Comparison of ENCODE assay signal across 9 mouse cellular contexts in the genomic region with DNA sequence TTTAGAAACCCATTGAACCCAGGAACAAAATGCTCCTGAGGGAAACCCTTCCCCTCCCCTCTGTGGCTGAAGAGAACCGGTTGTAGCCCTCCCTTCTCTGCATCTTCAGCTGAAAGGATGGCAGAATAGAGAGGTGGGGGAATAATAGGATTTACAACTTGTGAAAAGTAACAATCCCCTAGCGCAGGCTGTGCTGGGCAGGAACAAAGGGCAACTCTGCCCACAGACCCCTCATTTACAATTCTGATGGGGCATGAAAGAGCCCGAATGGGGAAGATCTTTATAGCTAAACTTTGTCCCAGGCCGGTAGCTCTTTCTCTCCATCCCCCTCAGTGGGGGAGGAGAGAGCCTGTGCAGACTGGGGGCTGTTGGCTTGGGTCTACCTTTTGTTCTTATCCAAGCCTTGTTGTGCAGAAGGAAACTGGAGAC. TPM values are rescaled to one million over a fixed set of nuclear protein-coding genes. Genes with fewer than 3 reads are reported as not detected.
DNase-seq lines count a peak whose midpoint lies in the region; ATAC-seq lines count a peak whose summit lies in the region.
"Had no signal": no experiment of that assay in that cellular context is flagged by ENCODE, and none has a peak within 500 bp of the region (broad histone marks: within the 10 kb centered on the region; RNA-seq: fewer than 3 reads in every experiment).

No protein-coding gene starts in this region.

- DNase-seq in heart, embryonic 10.5 days (ENCODE audit: low spot score), result no peak
- DNase-seq in heart, adult 9 months (ENCODE audit: low spot score in 2 of 2), result no peak
- DNase-seq in embryonic facial prominence, embryonic 10.5 days (ENCODE audit: low spot score), result no peak
- DNase-seq in hindbrain, embryonic 14.5 days (ENCODE audit: low spot score), result peak; percentile 49
- no peak for DNase-seq in frontal cortex, postnatal 14 days (ENCODE audit: low spot score in 2 of 2)
- DNase-seq: heart, postnatal 14 days had no signal

- peaks cover 40% of the 10 kb centered on the region for H3K27me3 ChIP-seq in heart, embryonic 10.5 days (ENCODE audit: insufficient read depth, poor library complexity, severe bottlenecking)
- peaks cover 40% of the 10 kb centered on the region for H3K27me3 ChIP-seq in embryonic facial prominence, embryonic 10.5 days (replicated peaks; ENCODE audit: low read depth, poor library complexity, severe bottlenecking)
- no peaks in the 10 kb centered on the region for H3K27me3 ChIP-seq in hindbrain, embryonic 14.5 days (ENCODE audit: control insufficient read depth, insufficient read depth, low read length)
- no peaks in the 10 kb centered on the region for H3K27me3 ChIP-seq in midbrain, embryonic 15.5 days (replicated peaks)
- peaks cover 59% of the 10 kb centered on the region for H3K27me3 ChIP-seq in heart, embryonic 12.5 days (replicated peaks)

- H3K4me2 ChIP-seq in hindbrain, embryonic 14.5 days (replicated peaks), result peak overlapping the region; percentile 73
- peak overlapping the region; percentile 72 for H3K4me2 ChIP-seq in midbrain, embryonic 15.5 days
- H3K4me2 ChIP-seq in heart, embryonic 12.5 days, result no peak overlapping the region

- 11% methylated on average over 4 of the region's 4 CpGs for WGBS in heart, embryonic 10.5 days
- WGBS in embryonic facial prominence, embryonic 10.5 days, result 16% methylated on average over 4 of the region's 4 CpGs
- WGBS in hindbrain, embryonic 14.5 days, result 6% methylated on average over 4 of the region's 4 CpGs
- 2% methylated on average over 4 of the region's 4 CpGs for WGBS in midbrain, embryonic 15.5 days
- WGBS in heart, embryonic 12.5 days, result 31% methylated on average over 4 of the region's 4 CpGs

- peak overlapping the region; percentile 35; the same call in 1 of the 2 replicates for H3K4me3 ChIP-seq in heart, embryonic 10.5 days
- peak overlapping the region; percentile 84 for H3K4me3 ChIP-seq in embryonic facial prominence, embryonic 10.5 days
- H3K4me3 ChIP-seq in hindbrain, embryonic 14.5 days (replicated peaks; ENCODE audit: low read length), result peak overlapping the region; percentile 89
- peak overlapping the region; percentile 88 for H3K4me3 ChIP-seq in midbrain, embryonic 15.5 days
- no peak overlapping the region for H3K4me3 ChIP-seq in heart, embryonic 12.5 days

- H3K4me1 ChIP-seq in heart, embryonic 10.5 days, result peaks cover 32% of the 10 kb centered on the region
- peaks cover 75% of the 10 kb centered on the region for H3K4me1 ChIP-seq in embryonic facial prominence, embryonic 10.5 days
- H3K4me1 ChIP-seq in hindbrain, embryonic 14.5 days (replicated peaks; ENCODE audit: control insufficient read depth, insufficient read depth, low read length), result peaks cover 45% of the 10 kb centered on the region
- peaks cover 51% of the 10 kb centered on the region for H3K4me1 ChIP-seq in midbrain, embryonic 15.5 days
- peaks cover 10% of the 10 kb centered on the region; the same call in 1 of the 2 replicates for H3K4me1 ChIP-seq in heart, embryonic 12.5 days (replicated peaks)

- no peak for ATAC-seq in hindbrain, embryonic 14.5 days (ENCODE audit: low FRiP score)
- 0 out of 2 replicates have a peak, but pooled peaks have one; percentile 7 for ATAC-seq in midbrain, embryonic 15.5 days (replicated peaks)
- no peak for ATAC-seq in heart, embryonic 12.5 days (ENCODE audit: insufficient number of reproducible peaks, low FRiP score)
- ATAC-seq in erythroid progenitor cell, adult 5-6 weeks (replicated peaks; ENCODE audit: low FRiP score, poor library complexity, severe bottlenecking), result no peak

- no peaks in the 10 kb centered on the region for H3K9me3 ChIP-seq in heart, embryonic 10.5 days
- no peaks in the 10 kb centered on the region for H3K9me3 ChIP-seq in embryonic facial prominence, embryonic 10.5 days
- no peaks in the 10 kb centered on the region for H3K9me3 ChIP-seq in hindbrain, embryonic 14.5 days (ENCODE audit: control insufficient read depth, low read length)
- no peaks in the 10 kb centered on the region for H3K9me3 ChIP-seq in midbrain, embryonic 15.5 days
- no peaks in the 10 kb centered on the region for H3K9me3 ChIP-seq in heart, embryonic 12.5 days (replicated peaks)

- H3K36me3 ChIP-seq in heart, embryonic 10.5 days, result no peaks in the 10 kb centered on the region; the same call in 1 of the 2 replicates
- peaks cover 31% of the 10 kb centered on the region for H3K36me3 ChIP-seq in embryonic facial prominence, embryonic 10.5 days (replicated peaks)
- peaks cover 34% of the 10 kb centered on the region for H3K36me3 ChIP-seq in hindbrain, embryonic 14.5 days (replicated peaks; ENCODE audit: control insufficient read depth, insufficient read depth)
- peaks cover 8% of the 10 kb centered on the region for H3K36me3 ChIP-seq in midbrain, embryonic 15.5 days (replicated peaks)
- no peaks in the 10 kb centered on the region for H3K36me3 ChIP-seq in heart, embryonic 12.5 days

- no peak overlapping the region for H3K27ac ChIP-seq in heart, embryonic 10.5 days
- peak overlapping the region; percentile 95 for H3K27ac ChIP-seq in embryonic facial prominence, embryonic 10.5 days (replicated peaks)
- peak overlapping the region; percentile 92 for H3K27ac ChIP-seq in hindbrain, embryonic 14.5 days
- peak overlapping the region; percentile 96 for H3K27ac ChIP-seq in midbrain, embryonic 15.5 days
- no peak overlapping the region for H3K27ac ChIP-seq in heart, embryonic 12.5 days (ENCODE audit: poor library complexity, severe bottlenecking)

- peak overlapping the region; percentile 71 for H3K9ac ChIP-seq in hindbrain, embryonic 14.5 days
- H3K9ac ChIP-seq in midbrain, embryonic 15.5 days, result peak overlapping the region; percentile 47
- no peak overlapping the region for H3K9ac ChIP-seq in heart, embryonic 12.5 days

RNA-seq across cellular contexts. Expression of a gene that starts 3.8 kb away (rescaled TPM):
- 2.5 and 8.6 TPM in 2 replicates for polyA plus RNA-seq in heart, embryonic 10.5 days (2016; fragmentation: Nextera tagmentation; extraction: Ambion mirVana)
- polyA plus RNA-seq in embryonic facial prominence, embryonic 10.5 days (2016; fragmentation: Nextera tagmentation; extraction: Ambion mirVana), result 33.6 and 43.0 TPM in 2 replicates
- 68.7 and 71.9 TPM in 2 replicates for polyA plus RNA-seq in hindbrain, embryonic 14.5 days (2014; fragmentation: Nextera tagmentation; extraction: Ambion mirVana)
- polyA plus RNA-seq in midbrain, embryonic 15.5 days (2015; fragmentation: Nextera tagmentation; extraction: Ambion mirVana), result 83.1 and 86.7 TPM in 2 replicates
- polyA plus RNA-seq in heart, embryonic 12.5 days (2016; fragmentation: Nextera tagmentation; extraction: Ambion mirVana), result 0.74 and 1.2 TPM in 2 replicates
- not detected in 2 replicates for total RNA-seq in erythroid progenitor cell, adult 5-6 weeks (2015; ENCODE audit: low replicate concordance)
- total RNA-seq in erythroid progenitor cell, adult 5-6 weeks (2017; ENCODE audit: low replicate concordance), result not detected in 2 replicates

RNA-seq across cellular contexts. Expression of a gene that starts 17.1 kb away (rescaled TPM):
- polyA plus RNA-seq in heart, embryonic 10.5 days (2016; fragmentation: Nextera tagmentation; extraction: Ambion mirVana), result 15.0 and 18.3 TPM in 2 replicates
- polyA plus RNA-seq in embryonic facial prominence, embryonic 10.5 days (2016; fragmentation: Nextera tagmentation; extraction: Ambion mirVana), result 19.0 and 21.6 TPM in 2 replicates
- 19.8 and 24.6 TPM in 2 replicates for polyA plus RNA-seq in hindbrain, embryonic 14.5 days (2014; fragmentation: Nextera tagmentation; extraction: Ambion mirVana)
- 25.3 and 25.8 TPM in 2 replicates for polyA plus RNA-seq in midbrain, embryonic 15.5 days (2015; fragmentation: Nextera tagmentation; extraction: Ambion mirVana)
- 13.4 and 14.3 TPM in 2 replicates for polyA plus RNA-seq in heart, embryonic 12.5 days (2016; fragmentation: Nextera tagmentation; extraction: Ambion mirVana)
- total RNA-seq in erythroid progenitor cell, adult 5-6 weeks (2015; ENCODE audit: low replicate concordance), result 1.3 and 3.6 TPM in 2 replicates
- 6.0 and 9.9 TPM in 2 replicates for total RNA-seq in erythroid progenitor cell, adult 5-6 weeks (2017; ENCODE audit: low replicate concordance)

RNA-seq across cellular contexts. Expression of a gene that starts 38.3 kb away (rescaled TPM):
- 1.6 and 2.0 TPM in 2 replicates for polyA plus RNA-seq in heart, embryonic 10.5 days (2016; fragmentation: Nextera tagmentation; extraction: Ambion mirVana)
- 10.1 and 12.9 TPM in 2 replicates for polyA plus RNA-seq in embryonic facial prominence, embryonic 10.5 days (2016; fragmentation: Nextera tagmentation; extraction: Ambion mirVana)
- polyA plus RNA-seq in hindbrain, embryonic 14.5 days (2014; fragmentation: Nextera tagmentation; extraction: Ambion mirVana), result 27.9 and 28.3 TPM in 2 replicates
- 33.4 and 36.0 TPM in 2 replicates for polyA plus RNA-seq in midbrain, embryonic 15.5 days (2015; fragmentation: Nextera tagmentation; extraction: Ambion mirVana)
- 1.1 and 1.8 TPM in 2 replicates for polyA plus RNA-seq in heart, embryonic 12.5 days (2016; fragmentation: Nextera tagmentation; extraction: Ambion mirVana)
- not detected in 2 replicates for total RNA-seq in erythroid progenitor cell, adult 5-6 weeks (2015; ENCODE audit: low replicate concordance)
- total RNA-seq in erythroid progenitor cell, adult 5-6 weeks (2017; ENCODE audit: low replicate concordance), result not detected in 2 replicates

Comparison
In these comparisons a context has a peak if more than half of its experiments do, and no peak if none do; other contexts are left out.
1. H3K27ac ChIP-seq: peak in embryonic facial prominence, embryonic 10.5 days (single experiment), hindbrain, embryonic 14.5 days (single experiment) and midbrain, embryonic 15.5 days (single experiment); none in heart, embryonic 10.5 days (single experiment) and heart, embryonic 12.5 days (single experiment).